Mouse (Mus musculus): ENCODE data around the gene Nos1.

- TF ChIP-seq CTCF (IDR thresholded peaks at IDR 0.05; ENCODE audit: low read depth), result peak; percentile 89
- TF ChIP-seq EP300 (IDR thresholded peaks at IDR 0.05; ENCODE audit: low read depth), result no peak
Measured at GRCm38 (mm10) chr5:117836930-117837329, 56.1 kb downstream of the Nos1 start.

Measured in heart, postnatal 0 days (tissue).